Mouse (Mus musculus): ENCODE data around the gene Prss46. TPM values are rescaled to one million over a fixed set of nuclear protein-coding genes. Genes with fewer than 3 reads are reported as not detected.

Prss46 gene
- polyA plus RNA-seq, 1 experiment from 2014 or later = 0.32 TPM

DNA sequence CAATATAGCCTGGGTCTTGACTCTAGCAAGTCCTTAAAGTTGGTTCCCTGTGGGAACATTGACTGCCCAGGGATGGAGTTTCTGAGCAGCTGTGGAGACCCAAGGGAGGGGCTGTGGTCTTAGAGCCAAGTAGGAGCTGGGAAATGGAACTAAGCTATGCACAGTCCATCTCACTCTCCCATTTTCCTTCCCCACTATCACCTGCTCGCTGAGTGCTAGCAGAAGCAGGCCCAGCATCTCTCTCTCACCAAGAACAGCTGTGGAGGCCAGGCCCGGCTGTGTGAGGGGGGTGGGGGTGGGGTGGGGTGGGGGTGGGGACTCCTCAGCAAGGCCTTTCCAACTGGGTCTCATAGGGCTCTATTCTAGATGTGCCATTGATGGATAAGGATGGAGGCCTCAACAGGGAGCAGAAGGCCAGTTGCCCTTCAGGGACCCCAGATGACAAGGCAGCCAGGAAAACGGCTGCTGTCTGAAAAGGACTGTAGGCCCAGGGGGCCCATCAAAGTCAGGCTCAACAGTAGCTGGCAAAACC is 30.4 kb downstream of the Prss46 start:
- Histone ChIP-seq H3K4me1 (ENCODE audit: control insufficient read depth, insufficient read depth, low read length) (peaks cover 24% of the 10 kb centered on the region), H3K9me3 (ENCODE audit: control insufficient read depth, low read length) (no peaks in the 10 kb centered on the region), H3K4me2 (ENCODE audit: low read depth, low read length) (no peak overlapping the region), H3K4me3 (ENCODE audit: low read depth, low read length) (no peak overlapping the region), H3K27me3 (replicated peaks; ENCODE audit: control insufficient read depth, insufficient read depth, low read length) (peaks cover 20% of the 10 kb centered on the region), H3K27ac (replicated peaks; ENCODE audit: low read depth, low read length) (no peak overlapping the region), H3K36me3 (ENCODE audit: control insufficient read depth, insufficient read depth, low read length) (no peaks in the 10 kb centered on the region), H3K9ac (ENCODE audit: low read depth, low read length) (no peak overlapping the region)
- ATAC-seq (ENCODE audit: low read depth) = peak; percentile 27; the same call in 1 of the 2 replicates
- WGBS = 15% methylated on average over 3 of the region's 3 CpGs
- peak; percentile 32 for DNase-seq (ENCODE audit: low spot score)

GRCm38 (mm10) chr9:110875288-110875695 is 31.0 kb downstream of the Prss46 start:
- Histone ChIP-seq H3K9me3 (ENCODE audit: control insufficient read depth, low read length) (no peaks in the 10 kb centered on the region), H3K4me3 (ENCODE audit: low read depth, low read length) (no peak overlapping the region), H3K27me3 (replicated peaks; ENCODE audit: control insufficient read depth, insufficient read depth, low read length) (peaks cover 20% of the 10 kb centered on the region), H3K36me3 (ENCODE audit: control insufficient read depth, insufficient read depth, low read length) (no peaks in the 10 kb centered on the region), H3K27ac (replicated peaks; ENCODE audit: low read depth, low read length) (no peak overlapping the region), H3K4me2 (ENCODE audit: low read depth, low read length) (no peak overlapping the region), H3K4me1 (ENCODE audit: control insufficient read depth, insufficient read depth, low read length) (peaks cover 25% of the 10 kb centered on the region), H3K9ac (ENCODE audit: low read depth, low read length) (no peak overlapping the region)
- DNase-seq (ENCODE audit: low spot score) (no peak), ATAC-seq (ENCODE audit: low read depth) (peak; percentile 39; the same call in 1 of the 2 replicates)
- WGBS = 39% methylated on average over 3 of the region's 6 CpGs

GRCm38 (mm10) chr9:110877353-110877752 is 33.0 kb downstream of the Prss46 start:
- DNase-seq (ENCODE audit: low spot score) = no peak
- no peaks in the 10 kb centered on the region for H3K36me3 ChIP-seq (ENCODE audit: control insufficient read depth, insufficient read depth, low read length)
- H3K9ac ChIP-seq (ENCODE audit: low read depth, low read length) = no peak overlapping the region
- H3K27ac ChIP-seq (replicated peaks; ENCODE audit: low read depth, low read length) = no peak overlapping the region
- no peaks in the 10 kb centered on the region for H3K9me3 ChIP-seq (ENCODE audit: control insufficient read depth, low read length)
- WGBS = 81% methylated on average over 1 of the region's 1 CpGs
- peaks cover 30% of the 10 kb centered on the region for H3K4me1 ChIP-seq (ENCODE audit: control insufficient read depth, insufficient read depth, low read length)
- H3K4me2 ChIP-seq (ENCODE audit: low read depth, low read length) = no peak overlapping the region
- H3K4me3 ChIP-seq (ENCODE audit: low read depth, low read length) = no peak overlapping the region
- H3K27me3 ChIP-seq (replicated peaks; ENCODE audit: control insufficient read depth, insufficient read depth, low read length) = peaks cover 33% of the 10 kb centered on the region
- ATAC-seq (ENCODE audit: low read depth) = no peak

GRCm38 (mm10) chr9:110877888-110878287 is 33.6 kb downstream of the Prss46 start:
- peaks cover 28% of the 10 kb centered on the region for H3K27me3 ChIP-seq (replicated peaks; ENCODE audit: control insufficient read depth, insufficient read depth, low read length)

GRCm38 (mm10) chr9:110879191-110879920 is 35.0 kb downstream of the Prss46 start, which contains the start of gene Als2cl:
Gene Als2cl (plus strand): TSS chr9:110879870.
- DNase-seq (ENCODE audit: low spot score) (peak; percentile 24), ATAC-seq (ENCODE audit: low read depth) (peak; percentile 20; the same call in 1 of the 2 replicates)
- Histone ChIP-seq H3K4me2 (ENCODE audit: low read depth, low read length) (peak within 1 kb of the TSS; percentile 92), H3K9me3 (ENCODE audit: control insufficient read depth, low read length) (no peaks in the 10 kb centered on the region), H3K36me3 (ENCODE audit: control insufficient read depth, insufficient read depth, low read length) (no peaks in the 10 kb centered on the region), H3K9ac (ENCODE audit: low read depth, low read length) (peak within 1 kb of the TSS; percentile 68), H3K4me1 (ENCODE audit: control insufficient read depth, insufficient read depth, low read length) (peaks cover 21% of the 10 kb centered on the region), H3K4me3 (ENCODE audit: low read depth, low read length) (peak within 1 kb of the TSS; percentile 61), H3K27me3 (replicated peaks; ENCODE audit: control insufficient read depth, insufficient read depth, low read length) (peaks cover 13% of the 10 kb centered on the region), H3K27ac (replicated peaks; ENCODE audit: low read depth, low read length) (no peak within 1 kb of the TSS)
- WGBS = 11% methylated on average over 12 of the region's 12 CpGs

More at GRCm38 (mm10) chr9:110877888-110878287, 33.6 kb downstream of the Prss46 start:
- 74% methylated on average over 5 of the region's 5 CpGs for WGBS
- Histone ChIP-seq H3K4me1 (ENCODE audit: control insufficient read depth, insufficient read depth, low read length) (peaks cover 30% of the 10 kb centered on the region), H3K4me2 (ENCODE audit: low read depth, low read length) (no peak overlapping the region), H3K9ac (ENCODE audit: low read depth, low read length) (no peak overlapping the region), H3K4me3 (ENCODE audit: low read depth, low read length) (no peak overlapping the region), H3K27ac (replicated peaks; ENCODE audit: low read depth, low read length) (no peak overlapping the region), H3K36me3 (ENCODE audit: control insufficient read depth, insufficient read depth, low read length) (no peaks in the 10 kb centered on the region), H3K9me3 (ENCODE audit: control insufficient read depth, low read length) (no peaks in the 10 kb centered on the region)
- no peak for DNase-seq (ENCODE audit: low spot score)
- no peak for ATAC-seq (ENCODE audit: low read depth)

GRCm38 (mm10) chr9:110879998-110880561 is 35.8 kb downstream of the Prss46 start, which contains the start of gene Tmie:
Gene Tmie (minus strand): TSS chr9:110880113.
- H3K27ac ChIP-seq (replicated peaks; ENCODE audit: low read depth, low read length) = no peak within 1 kb of the TSS
- ATAC-seq (ENCODE audit: low read depth) (peak; percentile 88), DNase-seq (ENCODE audit: low spot score) (peak; percentile 78)
- peaks cover 14% of the 10 kb centered on the region for H3K4me1 ChIP-seq (ENCODE audit: control insufficient read depth, insufficient read depth, low read length)
- H3K9ac ChIP-seq (ENCODE audit: low read depth, low read length) = peak within 1 kb of the TSS; percentile 68
- 0% methylated on average over 19 of the region's 57 CpGs for WGBS
- no peaks in the 10 kb centered on the region for H3K9me3 ChIP-seq (ENCODE audit: control insufficient read depth, low read length)
- peak within 1 kb of the TSS; percentile 61 for H3K4me3 ChIP-seq (ENCODE audit: low read depth, low read length)
- H3K36me3 ChIP-seq (ENCODE audit: control insufficient read depth, insufficient read depth, low read length) = no peaks in the 10 kb centered on the region
- H3K27me3 ChIP-seq (replicated peaks; ENCODE audit: control insufficient read depth, insufficient read depth, low read length) = peaks cover 13% of the 10 kb centered on the region
- H3K4me2 ChIP-seq (ENCODE audit: low read depth, low read length) = peak within 1 kb of the TSS; percentile 92

GRCm38 (mm10) chr9:110880772-110881171 is 36.5 kb downstream of the Prss46 start:
- no peak for DNase-seq (ENCODE audit: low spot score)
- H3K36me3 ChIP-seq (ENCODE audit: control insufficient read depth, insufficient read depth, low read length) = no peaks in the 10 kb centered on the region
- H3K4me3 ChIP-seq (ENCODE audit: low read depth, low read length) = peak overlapping the region; percentile 61
- ATAC-seq (ENCODE audit: low read depth) = no peak
- H3K9me3 ChIP-seq (ENCODE audit: control insufficient read depth, low read length) = no peaks in the 10 kb centered on the region
- H3K27me3 ChIP-seq (replicated peaks; ENCODE audit: control insufficient read depth, insufficient read depth, low read length) = peaks cover 13% of the 10 kb centered on the region
- no peak overlapping the region for H3K27ac ChIP-seq (replicated peaks; ENCODE audit: low read depth, low read length)
- 65% methylated on average over 4 of the region's 4 CpGs for WGBS
- peak overlapping the region; percentile 68; the same call in 1 of the 2 replicates for H3K9ac ChIP-seq (ENCODE audit: low read depth, low read length)
- H3K4me2 ChIP-seq (ENCODE audit: low read depth, low read length) = peak overlapping the region; percentile 92
- peaks cover 10% of the 10 kb centered on the region for H3K4me1 ChIP-seq (ENCODE audit: control insufficient read depth, insufficient read depth, low read length)

DNA sequence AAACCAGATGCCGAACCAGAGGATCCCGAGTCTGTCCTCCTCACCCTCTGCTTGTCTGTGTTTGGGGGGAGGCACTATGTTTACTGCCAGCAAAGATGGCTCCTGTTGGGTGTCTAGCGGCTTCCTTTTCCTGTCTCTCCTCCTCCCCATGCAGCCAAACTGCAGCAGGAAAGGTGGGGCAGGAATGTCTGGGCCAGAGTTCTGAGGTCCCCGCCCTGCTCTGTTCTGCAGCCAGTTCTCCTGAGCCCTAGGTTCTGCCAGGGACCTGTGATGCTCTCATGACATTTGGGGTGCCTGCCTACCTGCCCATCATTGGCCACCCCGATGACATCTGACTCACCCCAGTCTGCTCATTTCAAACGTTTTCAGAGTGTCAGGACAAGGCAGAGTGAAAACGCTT is 37.6 kb downstream of the Prss46 start:
- 65% methylated on average over 6 of the region's 7 CpGs for WGBS
- Histone ChIP-seq H3K27ac (replicated peaks; ENCODE audit: low read depth, low read length) (no peak overlapping the region), H3K4me1 (ENCODE audit: control insufficient read depth, insufficient read depth, low read length) (peaks cover 10% of the 10 kb centered on the region), H3K9ac (ENCODE audit: low read depth, low read length) (no peak overlapping the region), H3K9me3 (ENCODE audit: control insufficient read depth, low read length) (no peaks in the 10 kb centered on the region), H3K4me3 (ENCODE audit: low read depth, low read length) (no peak overlapping the region), H3K4me2 (ENCODE audit: low read depth, low read length) (no peak overlapping the region), H3K36me3 (ENCODE audit: control insufficient read depth, insufficient read depth, low read length) (no peaks in the 10 kb centered on the region), H3K27me3 (replicated peaks; ENCODE audit: control insufficient read depth, insufficient read depth, low read length) (peaks cover 13% of the 10 kb centered on the region)
- ATAC-seq (ENCODE audit: low read depth) (no peak), DNase-seq (ENCODE audit: low spot score) (no peak)

Measured in embryonic facial prominence, embryonic 14.5 days (tissue).